Mouse (Mus musculus) MEL (cell line): ENCODE results near the gene Tpm1. TPM values are rescaled to one million over a fixed set of nuclear protein-coding genes. Genes with fewer than 3 reads are reported as not detected.

Experiments
- DNase-seq: peaks from one replicate; pipeline ENCODE4 v3.0.0; 2011; ENCODE audit warnings: low read depth, low spot score
- H3K27ac ChIP-seq: 2 replicates; pipeline ENCODE4 v1.5.1; 2012; ENCODE audit warnings: low read depth, mild to moderate bottlenecking, control low read depth, low read length, moderate library complexity; ENCODE audit not compliant: control insufficient read depth
- H3K27me3 ChIP-seq, 2 experiments: fragments of 150-350 bp in 1 of 2; sonication (generic) in 1 of 2; 2 replicates each; pipeline ENCODE4 v1.6.1; 2012; ENCODE audit warnings: low read length in 2 of 2, mild to moderate bottlenecking in 2 of 2, improper control_type of control experiment in 1 of 2, moderate library complexity in 1 of 2; ENCODE audit not compliant: insufficient read depth in 2 of 2, control insufficient read depth in 1 of 2
- H3K36me3 ChIP-seq, 2 experiments: 2 replicates each; pipeline ENCODE4 v1.6.1; 2012 to 2014; ENCODE audit warnings: low read length in 2 of 2, improper control_type of control experiment in 1 of 2, inconsistent platforms in 1 of 2, mild to moderate bottlenecking in 1 of 2; ENCODE audit not compliant: insufficient read depth in 2 of 2, control insufficient read depth in 1 of 2
- H3K4me1 ChIP-seq, 2 experiments: fragments of 150-350 bp in 1 of 2; sonication (generic) in 1 of 2; 2 replicates each; pipeline ENCODE4 v1.6.1; 2012; ENCODE audit warnings: low read length in 2 of 2, improper control_type of control experiment in 1 of 2, mild to moderate bottlenecking in 1 of 2; ENCODE audit not compliant: insufficient read depth in 2 of 2, control insufficient read depth in 1 of 2
- H3K4me3 ChIP-seq, 2 experiments: fragments of 150-350 bp in 1 of 2; sonication (generic) in 1 of 2; 2 replicates each; pipeline ENCODE4 v1.5.1; 2012; ENCODE audit warnings: low read depth in 2 of 2, low read length in 2 of 2, mild to moderate bottlenecking in 2 of 2, moderate library complexity in 2 of 2, control low read depth in 1 of 2, improper control_type of control experiment in 1 of 2; ENCODE audit not compliant: control insufficient read depth in 1 of 2, insufficient read depth in 1 of 2
- H3K79me2 ChIP-seq: 2 replicates; pipeline ENCODE4 v1.6.1; 2012; ENCODE audit warnings: mild to moderate bottlenecking, low read length, moderate library complexity; ENCODE audit not compliant: control insufficient read depth, poor library complexity, insufficient read depth
- H3K9ac ChIP-seq: 2 replicates; pipeline ENCODE4 v1.6.1; 2012; ENCODE audit warnings: low read depth, mild to moderate bottlenecking, control low read depth, low read length, moderate library complexity; ENCODE audit not compliant: control insufficient read depth, poor library complexity, severe bottlenecking
- H3K9me3 ChIP-seq: fragments of 150-350 bp; sonication (generic); replicated peaks from 2 replicates; pipeline ENCODE4 v1.6.1; 2012; ENCODE audit warnings: mild to moderate bottlenecking, low read length, improper control_type of control experiment, moderate library complexity; ENCODE audit not compliant: insufficient read depth
- BHLHE40 ChIP-seq: IDR thresholded peaks from 2 replicates; pipeline ENCODE4 v1.6.1; 2012; ENCODE audit warnings: low read depth, mild to moderate bottlenecking, inconsistent platforms, low read length, improper control_type of control experiment, borderline replicate concordance
- GABPA ChIP-seq: IDR thresholded peaks from 2 replicates; pipeline ENCODE4 v1.6.1; 2012; ENCODE audit warnings: low read depth, mild to moderate bottlenecking, inconsistent platforms, low read length, improper control_type of control experiment, moderate library complexity
- KAT2A ChIP-seq: conservative IDR thresholded peaks from 2 replicates; pipeline ENCODE4 v1.6.1; 2012; ENCODE audit warnings: low read depth, low read length, improper control_type of control experiment, inconsistent platforms
- MAFK ChIP-seq: IDR thresholded peaks from 2 replicates; pipeline ENCODE4 v1.6.1; 2011; ENCODE audit warnings: low read depth, mild to moderate bottlenecking, low read length, improper control_type of control experiment, borderline replicate concordance
- MAX ChIP-seq: IDR thresholded peaks from 2 replicates; pipeline ENCODE4 v1.6.1; 2011; ENCODE audit warnings: low read length, improper control_type of control experiment
- MXI1 ChIP-seq: IDR thresholded peaks from 2 replicates; pipeline ENCODE4 v1.6.1; 2011; ENCODE audit warnings: mild to moderate bottlenecking, low read depth, low read length, improper control_type of control experiment
- NRF1 ChIP-seq: IDR thresholded peaks from 2 replicates; pipeline ENCODE4 v1.6.1; 2014; ENCODE audit warnings: low read depth, mild to moderate bottlenecking, inconsistent platforms, low read length, improper control_type of control experiment, moderate library complexity; ENCODE audit not compliant: poor library complexity, insufficient read depth, severe bottlenecking
- POLR2A ChIP-seq, 2 experiments: IDR thresholded peaks; 2 replicates each; pipeline ENCODE4 v1.6.1; 2011 to 2012; ENCODE audit warnings: low read length in 2 of 2, mild to moderate bottlenecking in 2 of 2, control low read depth in 1 of 2, improper control_type of control experiment in 1 of 2, low read depth in 1 of 2, moderate library complexity in 1 of 2; ENCODE audit not compliant: control insufficient read depth in 1 of 2, insufficient read depth in 1 of 2, poor library complexity in 1 of 2
- POLR2AphosphoS2 ChIP-seq: IDR thresholded peaks from 2 replicates; pipeline ENCODE4 v1.6.1; 2011; ENCODE audit warnings: low read length, improper control_type of control experiment
- POLR2AphosphoS5 ChIP-seq: IDR thresholded peaks from 2 replicates; pipeline ENCODE4 v1.6.1; 2012; ENCODE audit warnings: low read depth, borderline replicate concordance, mild to moderate bottlenecking, inconsistent platforms, low read length, moderate library complexity, mixed read lengths
- RCOR1 ChIP-seq: IDR thresholded peaks from 2 replicates; pipeline ENCODE4 v1.6.1; 2012; ENCODE audit warnings: low read depth, mild to moderate bottlenecking, inconsistent platforms, low read length, improper control_type of control experiment
- TCF12 ChIP-seq: IDR thresholded peaks from 2 replicates; pipeline ENCODE4 v1.6.1; 2014; ENCODE audit warnings: low read depth, mild to moderate bottlenecking, inconsistent platforms, low read length, improper control_type of control experiment, moderate library complexity
- USF1 ChIP-seq: IDR thresholded peaks from 2 replicates; pipeline ENCODE4 v1.6.1; 2014; ENCODE audit warnings: low read depth, mild to moderate bottlenecking, inconsistent platforms, low read length, improper control_type of control experiment, moderate library complexity
- ZKSCAN1 ChIP-seq: IDR thresholded peaks from 2 replicates; pipeline ENCODE4 v1.6.1; 2012; ENCODE audit warnings: low read depth, mild to moderate bottlenecking, inconsistent platforms, low read length, improper control_type of control experiment, moderate library complexity
- polyA plus RNA-seq, 2 experiments: library from polyadenylated mRNA; stranded (reverse) in 1 of 2; unstranded in 1 of 2; fragments of >175 nt in 1 of 2; fragments of >200 nt in 1 of 2; gene quantifications; 2 replicates each; pipeline versions ENCODE4 v1.2.1 to v1.2.4; 2012; ENCODE audit warnings: low replicate concordance in 2 of 2, low read depth in 1 of 2; ENCODE audit not compliant: insufficient read length in 2 of 2, insufficient read depth in 1 of 2, missing spikeins in 1 of 2
- total RNA-seq: library from RNA; depleted of rRNA; stranded (reverse); fragments of 300-350 nt; gene quantifications from 2 replicates; pipeline ENCODE4 v1.2.3, GENCODE M21; 2012

The Tpm1 gene
- total and polyA plus RNA-seq, 3 experiments: 38.2 to 113 TPM; not detected in 1

- no peaks in the 10 kb centered on the region for H3K79me2 ChIP-seq
- H3K36me3 ChIP-seq: peaks cover 0 to 9% of the 10 kb centered on the region in 2 experiments; a peak in 2 of 4 replicates
- no peak for DNase-seq
- TF ChIP-seq MXI1 (no peak), MAX (no peak), ZKSCAN1 (no peak)
- peaks cover 3 to 16% of the 10 kb centered on the region in 2 experiments; a peak in 3 of 4 replicates for H3K4me1 ChIP-seq
- H3K4me3 ChIP-seq: no peak overlapping the region
- H3K9me3 ChIP-seq: no peaks in the 10 kb centered on the region
- H3K27ac ChIP-seq: no peak overlapping the region
- no peaks in the 10 kb centered on the region for H3K27me3 ChIP-seq
- H3K9ac ChIP-seq: no peak overlapping the region
Measured at GRCm38 (mm10) chr9:67003656-67004055, 45.5 kb downstream of the Tpm1 start.

GRCm38 (mm10) chr9:67003156-67003555, 46.0 kb downstream of the Tpm1 start:
- Histone ChIP-seq H3K9ac (no peak overlapping the region), H3K4me3 (no peak overlapping the region), H3K79me2 (no peaks in the 10 kb centered on the region), H3K27me3 (no peaks in the 10 kb centered on the region), H3K9me3 (no peaks in the 10 kb centered on the region), H3K27ac (no peak overlapping the region), H3K36me3 (peaks cover 0 to 7% of the 10 kb centered on the region in 2 experiments; a peak in 2 of 4 replicates), H3K4me1 (peaks cover 3 to 14% of the 10 kb centered on the region in 2 experiments; a peak in 3 of 4 replicates)
- no peak for DNase-seq
- no peak for TF ChIP-seq GABPA
- no peak for TF ChIP-seq KAT2A
- no peak for TF ChIP-seq MAFK
- TF ChIP-seq POLR2AphosphoS5: no peak
- no peak for TF ChIP-seq USF1
- TF ChIP-seq NRF1: no peak
- TF ChIP-seq POLR2AphosphoS2: no peak

- no peak for TF ChIP-seq BHLHE40
- TF ChIP-seq POLR2A (IDR thresholded peaks at IDR 0.05; ENCODE audit: control insufficient read depth in 1 of 2, insufficient read depth in 1 of 2, low read depth in 1 of 2, low read length in 2 of 2, poor library complexity in 1 of 2): 0 out of 4 replicates have a peak, but pooled peaks of 1 of the 2 experiments have one; percentile 10
- no peak for TF ChIP-seq RCOR1
- TF ChIP-seq USF1: no peak
- no peak for TF ChIP-seq TCF12
- Histone ChIP-seq H3K36me3 (peaks cover 0 to 7% of the 10 kb centered on the region in 2 experiments; a peak in 2 of 4 replicates), H3K4me1 (peaks cover 3 to 14% of the 10 kb centered on the region in 2 experiments; a peak in 3 of 4 replicates), H3K27ac (peak overlapping the region; percentile 87), H3K27me3 (no peaks in the 10 kb centered on the region), H3K4me3 (peak overlapping the region; percentile 47 to 56), H3K79me2 (no peaks in the 10 kb centered on the region), H3K9me3 (no peaks in the 10 kb centered on the region), H3K9ac (peak overlapping the region; percentile 57)
- DNase-seq: peak; percentile 82
Measured at GRCm38 (mm10) chr9:67001506-67001905, 47.7 kb downstream of the Tpm1 start.
